ENCODE assay signal across 16 mouse cellular contexts in the genomic region with DNA sequence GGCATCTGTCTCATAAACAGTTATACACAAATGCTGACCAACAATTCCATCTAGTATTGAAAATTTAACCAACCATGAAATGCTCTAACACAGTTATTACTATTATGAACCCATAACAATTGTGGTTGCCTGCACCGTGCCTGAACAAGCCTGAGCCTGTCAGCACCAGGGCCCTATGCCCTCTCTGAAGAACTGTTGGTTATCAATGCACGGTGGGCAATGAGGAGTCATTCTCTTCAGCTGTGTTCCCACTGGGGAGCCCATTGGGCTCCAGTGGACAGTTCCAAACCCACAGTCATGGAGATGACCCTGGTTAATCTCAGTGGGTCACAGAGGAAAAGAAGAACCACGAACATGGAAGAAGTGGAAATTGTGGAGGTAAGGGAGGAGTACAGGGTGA.
"Had no signal": no experiment of that assay in that cellular context is flagged by ENCODE, and none has a peak within 500 bp of the region (broad histone marks: within the 10 kb centered on the region; RNA-seq: fewer than 3 reads in every experiment).

No protein-coding gene starts in this region.

- H3K27ac ChIP-seq: neural tube, embryonic 13.5 days; neural tube, embryonic 15.5 days; stomach, embryonic 15.5 days; stomach, postnatal 0 days had no signal

- H3K27me3 ChIP-seq: neural tube, embryonic 13.5 days; neural tube, embryonic 15.5 days; stomach, embryonic 15.5 days had no signal

- H3K4me3 ChIP-seq: neural tube, embryonic 13.5 days; neural tube, embryonic 15.5 days; stomach, embryonic 15.5 days had no signal

- H3K36me3 ChIP-seq: neural tube, embryonic 13.5 days; neural tube, embryonic 15.5 days; stomach, embryonic 15.5 days had no signal

- H3K9ac ChIP-seq: neural tube, embryonic 13.5 days; neural tube, embryonic 15.5 days; stomach, embryonic 15.5 days had no signal

- H3K4me1 ChIP-seq: stomach, embryonic 15.5 days had no signal

- DNase-seq: retina, postnatal 1 day; right cerebral cortex, adult 18-20 months; right cerebral cortex, postnatal 14 days; right cerebral cortex, postnatal 25 days; right cerebral cortex, postnatal 4 days; spleen, adult 18-20 months; thymus, adult 18-20 months; thymus, adult 2 months; thymus, postnatal 14 days; thymus, postnatal 25 days; thymus, postnatal 36 days; thymus, postnatal 4 days had no signal

- H3K9me3 ChIP-seq: neural tube, embryonic 13.5 days; neural tube, embryonic 15.5 days; stomach, embryonic 15.5 days had no signal
